Mouse (Mus musculus): Measurements from ENCODE around the gene Ten1. TPM values are rescaled to one million over a fixed set of nuclear protein-coding genes. Genes with fewer than 3 reads are reported as not detected.

Gene Ten1
- polyA plus RNA-seq, 1 experiment from 2014 or later, result 81.6 TPM

DNA sequence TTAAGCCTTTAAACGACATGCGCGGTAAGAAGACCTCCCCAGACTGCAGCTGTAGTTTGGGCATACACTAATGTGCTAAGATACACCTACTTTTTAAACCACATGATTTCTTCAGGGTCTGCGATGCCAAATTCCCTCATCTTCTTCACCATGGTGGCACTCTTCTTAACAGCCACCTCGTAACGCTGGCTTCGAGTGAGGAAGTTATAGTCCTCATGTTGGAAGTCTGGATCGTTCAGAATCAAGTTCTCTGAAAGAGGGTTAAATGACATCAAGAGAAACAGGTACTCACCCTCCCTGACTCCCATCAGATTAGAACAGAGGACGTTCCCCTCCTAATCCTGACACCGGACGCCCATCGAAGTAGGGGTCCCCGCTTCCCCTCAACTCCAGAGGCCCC is 523 bp upstream of the Ten1 start:
- Histone ChIP-seq H3K4me3 (peak overlapping the region; percentile 69), H3K27ac (peak overlapping the region; percentile 95), H3K36me3 (ENCODE audit: poor library complexity, severe bottlenecking) (peaks cover 17% of the 10 kb centered on the region; the same call in 1 of the 2 replicates), H3K9ac (peak overlapping the region; percentile 86), H3K9me3 (replicated peaks) (no peaks in the 10 kb centered on the region), H3K27me3 (no peaks in the 10 kb centered on the region), H3K4me1 (peaks cover 19% of the 10 kb centered on the region), H3K4me2 (peak overlapping the region; percentile 69)
- WGBS, result 25% methylated on average over 13 of the region's 13 CpGs
- ATAC-seq, result no peak

DNA sequence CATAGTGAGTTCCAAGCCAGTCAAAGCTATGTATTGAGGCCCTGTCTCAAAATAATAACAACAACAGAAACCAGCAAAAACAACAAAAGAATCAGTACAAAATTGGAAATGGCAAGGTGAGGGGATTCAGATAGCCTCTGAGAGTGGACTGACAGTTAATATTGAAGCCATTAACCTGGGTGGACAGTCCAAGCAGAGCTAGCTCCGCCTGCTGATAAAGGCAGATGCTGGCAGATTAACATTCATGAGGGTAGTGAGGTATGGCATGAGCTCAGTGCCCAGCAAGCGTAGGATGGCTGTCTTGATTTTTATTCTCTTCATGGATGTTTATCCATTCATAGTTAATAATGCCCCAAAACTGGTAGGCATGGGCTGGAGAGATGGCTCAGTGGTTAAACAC is 2.5 kb downstream of the Ten1 start:
- no peak for ATAC-seq
- Histone ChIP-seq H3K9ac (no peak overlapping the region), H3K27me3 (no peaks in the 10 kb centered on the region), H3K36me3 (ENCODE audit: poor library complexity, severe bottlenecking) (peaks cover 22% of the 10 kb centered on the region), H3K4me2 (no peak overlapping the region), H3K9me3 (replicated peaks) (no peaks in the 10 kb centered on the region; the same call in 1 of the 2 replicates), H3K27ac (no peak overlapping the region), H3K4me3 (no peak overlapping the region), H3K4me1 (peaks cover 19% of the 10 kb centered on the region)
- WGBS, result 81% methylated on average over 2 of the region's 2 CpGs

DNA sequence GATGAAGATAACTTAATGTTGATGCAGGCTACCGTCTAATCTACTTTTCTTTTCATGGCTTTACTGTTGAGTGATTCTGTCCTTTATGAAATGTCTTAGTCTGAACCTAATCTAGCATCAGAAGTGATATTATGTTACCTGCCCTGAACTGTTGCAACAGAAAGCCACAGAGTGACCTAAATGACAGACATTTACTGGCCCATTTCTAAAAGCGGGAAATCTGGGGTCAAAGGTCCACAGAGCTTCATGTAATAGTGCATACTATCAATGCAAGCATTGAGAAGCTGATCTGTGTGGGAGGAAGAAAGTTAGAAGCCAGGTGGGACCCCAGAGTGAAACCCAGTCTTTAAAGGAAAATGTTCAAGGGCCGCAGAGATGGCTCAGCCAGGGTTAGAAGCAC is 4.5 kb downstream of the Ten1 start:
- H3K9me3 ChIP-seq (replicated peaks), result no peaks in the 10 kb centered on the region; the same call in 1 of the 2 replicates
- ATAC-seq, result no peak
- no peak overlapping the region for H3K27ac ChIP-seq

DNA sequence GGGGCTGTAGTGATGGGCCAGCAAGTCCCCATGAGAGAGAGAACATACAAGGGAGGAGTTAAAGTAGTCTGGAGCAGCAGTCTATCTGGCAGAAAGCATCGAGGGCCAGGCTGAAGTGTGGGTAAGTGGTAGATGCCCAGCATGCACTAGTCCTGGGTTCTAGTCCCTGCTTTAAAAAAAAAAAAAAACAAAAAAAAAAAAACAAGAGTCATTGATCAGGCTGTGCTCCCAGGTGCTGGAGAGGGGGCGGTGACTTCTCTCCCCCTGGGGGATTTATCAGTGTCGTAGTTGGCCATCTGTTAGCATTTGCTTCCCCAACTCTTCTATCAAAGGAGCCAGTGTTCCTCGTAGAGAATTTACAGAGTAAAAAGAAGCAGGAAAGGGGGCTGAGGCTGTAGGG is 8.0 kb downstream of the Ten1 start:
- Histone ChIP-seq H3K4me1 (no peaks in the 10 kb centered on the region), H3K9ac (no peak overlapping the region), H3K4me3 (no peak overlapping the region), H3K36me3 (ENCODE audit: poor library complexity, severe bottlenecking) (peaks cover 33% of the 10 kb centered on the region), H3K9me3 (replicated peaks) (no peaks in the 10 kb centered on the region; the same call in 1 of the 2 replicates), H3K27me3 (no peaks in the 10 kb centered on the region), H3K4me2 (no peak overlapping the region), H3K27ac (no peak overlapping the region)
- 88% methylated on average over 4 of the region's 4 CpGs for WGBS
- ATAC-seq, result no peak

More for the DNA sequence above, 4.5 kb downstream of the Ten1 start:
- Histone ChIP-seq H3K4me2 (no peak overlapping the region), H3K9ac (no peak overlapping the region), H3K36me3 (ENCODE audit: poor library complexity, severe bottlenecking) (peaks cover 31% of the 10 kb centered on the region), H3K27me3 (no peaks in the 10 kb centered on the region), H3K4me3 (no peak overlapping the region), H3K4me1 (peaks cover 6% of the 10 kb centered on the region)
- WGBS, result 90% methylated on average over 3 of the region's 3 CpGs

DNA sequence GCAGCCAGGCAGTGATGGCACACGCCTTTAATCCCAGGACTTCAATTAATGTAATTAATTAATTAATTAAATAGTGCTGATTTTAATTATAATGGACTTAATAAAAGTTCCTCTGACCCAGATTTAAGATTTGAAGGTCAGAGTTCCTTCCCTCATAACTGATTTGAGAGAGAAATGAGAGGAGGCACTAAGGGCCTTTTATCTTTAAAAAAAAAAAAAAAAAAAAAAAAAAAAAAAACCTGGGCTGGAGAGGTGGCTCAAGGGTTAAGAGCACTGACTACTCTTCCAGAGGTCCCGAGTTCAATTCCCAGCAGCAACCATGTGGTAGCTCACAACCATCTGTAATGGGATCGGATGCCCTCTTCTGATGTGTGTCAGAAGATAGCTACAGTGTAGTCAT is 10.0 kb downstream of the Ten1 start:
- no peak overlapping the region for H3K9ac ChIP-seq
- H3K4me1 ChIP-seq, result no peaks in the 10 kb centered on the region
- H3K36me3 ChIP-seq (ENCODE audit: poor library complexity, severe bottlenecking), result peaks cover 34% of the 10 kb centered on the region
- no peaks in the 10 kb centered on the region for H3K9me3 ChIP-seq (replicated peaks)
- 96% methylated on average over 3 of the region's 3 CpGs for WGBS
- H3K27ac ChIP-seq, result no peak overlapping the region
- H3K4me2 ChIP-seq, result no peak overlapping the region
- no peaks in the 10 kb centered on the region for H3K27me3 ChIP-seq
- H3K4me3 ChIP-seq, result no peak overlapping the region
- ATAC-seq, result no peak

DNA sequence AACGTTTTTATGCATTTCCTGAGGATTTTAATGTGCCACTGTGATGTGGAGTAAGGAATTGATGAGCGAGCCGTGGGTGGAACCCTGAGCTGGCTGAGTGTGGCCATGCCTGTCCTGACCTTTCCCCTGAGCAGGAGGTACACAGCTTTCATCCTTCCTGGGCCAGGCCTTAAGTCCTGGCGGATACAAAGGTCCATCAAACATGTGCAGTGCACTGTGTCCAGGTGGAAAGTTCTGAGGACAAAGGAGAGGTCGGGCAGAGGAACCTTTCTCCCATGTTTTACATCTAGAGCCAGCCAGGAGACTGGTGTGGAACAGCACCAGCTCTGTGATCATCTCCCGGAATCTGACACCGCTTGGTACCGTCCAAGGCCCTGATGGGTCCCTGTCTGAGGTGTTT is 10.6 kb downstream of the Ten1 start:
- Histone ChIP-seq H3K27ac (no peak overlapping the region), H3K9me3 (replicated peaks) (no peaks in the 10 kb centered on the region), H3K4me3 (no peak overlapping the region), H3K36me3 (ENCODE audit: poor library complexity, severe bottlenecking) (peaks cover 34% of the 10 kb centered on the region), H3K4me1 (no peaks in the 10 kb centered on the region), H3K9ac (no peak overlapping the region), H3K4me2 (no peak overlapping the region), H3K27me3 (no peaks in the 10 kb centered on the region)
- ATAC-seq, result no peak
- WGBS, result 83% methylated on average over 8 of the region's 8 CpGs

DNA sequence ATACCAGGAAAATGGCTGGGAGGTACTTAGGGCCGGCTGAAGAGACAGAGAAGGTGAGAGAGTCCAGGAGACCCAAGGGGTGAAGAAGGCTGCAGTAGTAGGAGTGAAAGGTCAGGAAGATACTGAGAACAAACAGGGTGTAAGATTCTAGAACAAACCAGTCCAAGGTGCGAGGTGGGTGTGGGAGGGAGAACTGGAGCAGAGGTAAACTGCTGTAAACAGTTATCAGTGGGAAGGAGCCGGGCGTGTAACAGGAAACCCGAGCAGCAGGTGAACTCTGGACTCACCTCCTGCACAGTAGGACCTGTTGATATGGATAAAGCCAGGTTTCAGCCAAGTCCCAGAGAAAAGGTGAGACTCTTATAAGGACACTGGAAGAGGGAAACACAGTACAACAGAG is 12.0 kb downstream of the Ten1 start:
- ATAC-seq, result no peak
- H3K27me3 ChIP-seq, result no peaks in the 10 kb centered on the region
- 74% methylated on average over 5 of the region's 5 CpGs for WGBS
- no peak overlapping the region for H3K4me2 ChIP-seq
- H3K4me1 ChIP-seq, result no peaks in the 10 kb centered on the region
- no peak overlapping the region for H3K27ac ChIP-seq
- H3K9me3 ChIP-seq (replicated peaks), result no peaks in the 10 kb centered on the region
- H3K4me3 ChIP-seq, result no peak overlapping the region
- H3K9ac ChIP-seq, result no peak overlapping the region
- H3K36me3 ChIP-seq (ENCODE audit: poor library complexity, severe bottlenecking), result peaks cover 24% of the 10 kb centered on the region

DNA sequence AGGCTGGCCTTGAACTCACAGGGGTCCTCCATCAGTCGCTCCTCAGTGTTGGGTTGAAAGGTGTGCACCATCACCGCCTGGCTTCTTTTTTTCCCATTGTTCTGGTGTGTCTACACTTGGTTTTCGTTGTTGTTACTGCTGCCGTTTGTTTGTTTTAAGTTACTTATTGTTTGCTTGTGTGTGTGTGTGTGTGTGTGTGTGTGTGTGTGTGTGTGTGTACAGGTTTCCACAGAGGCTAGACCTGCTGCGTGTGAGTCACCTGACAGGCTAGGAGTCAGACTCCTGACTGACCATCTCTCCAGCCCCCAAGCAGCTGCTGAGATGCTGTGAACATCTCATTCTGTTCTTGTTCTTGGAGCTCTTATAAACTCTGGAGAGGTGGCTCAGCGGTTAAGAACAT is 14.2 kb downstream of the Ten1 start:
- Histone ChIP-seq H3K9ac (no peak overlapping the region), H3K27ac (no peak overlapping the region), H3K36me3 (ENCODE audit: poor library complexity, severe bottlenecking) (peaks cover 5% of the 10 kb centered on the region; the same call in 1 of the 2 replicates), H3K9me3 (replicated peaks) (no peaks in the 10 kb centered on the region), H3K27me3 (no peaks in the 10 kb centered on the region), H3K4me2 (no peak overlapping the region), H3K4me3 (no peak overlapping the region), H3K4me1 (no peaks in the 10 kb centered on the region)
- 95% methylated on average over 6 of the region's 6 CpGs for WGBS
- no peak for ATAC-seq

DNA sequence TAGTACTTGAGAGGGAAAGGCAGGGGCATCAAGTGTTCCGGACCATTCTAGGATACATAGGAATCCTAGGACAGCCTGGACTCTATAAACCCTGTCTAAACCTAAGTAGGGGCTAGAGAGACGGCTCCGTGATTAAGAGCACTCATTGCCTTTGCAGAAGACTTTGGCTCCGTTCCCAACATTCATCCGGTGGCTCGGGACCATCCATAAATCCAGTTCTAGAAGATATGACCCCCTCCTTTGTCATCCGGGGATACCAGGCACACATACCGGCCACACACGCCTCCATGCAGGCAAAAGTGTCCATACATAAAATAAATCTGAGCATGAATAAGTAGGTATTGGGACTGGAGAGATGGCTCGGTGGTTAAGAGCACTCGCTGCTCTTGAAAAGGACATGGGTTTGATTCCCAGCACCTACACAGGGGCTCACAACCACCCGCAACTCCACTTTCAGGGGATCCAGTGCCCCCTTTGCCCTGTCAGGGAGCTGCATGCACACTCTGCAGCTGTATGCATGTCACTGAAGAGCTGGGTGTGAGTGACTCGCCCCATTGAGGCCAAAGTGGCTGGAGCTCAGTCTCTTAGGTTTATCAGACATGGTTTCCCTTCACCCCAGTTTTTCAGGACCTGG is 15.3 kb downstream of the Ten1 start:
- Histone ChIP-seq H3K9ac (no peak overlapping the region), H3K4me3 (no peak overlapping the region), H3K4me2 (no peak overlapping the region), H3K36me3 (ENCODE audit: poor library complexity, severe bottlenecking) (peaks cover 5% of the 10 kb centered on the region; the same call in 1 of the 2 replicates), H3K9me3 (replicated peaks) (no peaks in the 10 kb centered on the region), H3K4me1 (peaks cover 8% of the 10 kb centered on the region), H3K27me3 (no peaks in the 10 kb centered on the region), H3K27ac (no peak overlapping the region)
- no peak for ATAC-seq
- 92% methylated on average over 13 of the region's 13 CpGs for WGBS

DNA sequence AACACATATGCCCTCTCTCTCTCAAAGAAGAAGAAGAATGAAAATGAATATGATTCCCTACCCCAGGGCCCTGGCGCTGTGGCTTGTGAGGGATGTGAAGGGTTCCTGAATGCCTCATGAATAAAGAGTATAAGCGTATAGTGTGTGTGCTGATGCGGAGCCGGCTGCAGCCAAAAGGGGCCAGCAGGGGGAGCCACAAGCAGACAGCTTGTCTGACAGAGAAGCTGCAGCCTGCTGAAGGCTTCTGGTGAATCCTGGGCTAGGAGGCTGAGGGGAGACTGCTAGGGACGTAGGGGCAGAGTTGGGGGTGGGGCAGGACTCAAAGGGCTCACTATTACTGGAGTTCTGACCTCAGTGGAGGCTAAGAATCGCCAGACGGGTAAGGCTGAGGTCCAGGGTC is 16.5 kb downstream of the Ten1 start:
- peaks cover 5% of the 10 kb centered on the region; the same call in 1 of the 2 replicates for H3K36me3 ChIP-seq (ENCODE audit: poor library complexity, severe bottlenecking)
- 81% methylated on average over 7 of the region's 7 CpGs for WGBS
- H3K4me3 ChIP-seq, result no peak overlapping the region
- no peak overlapping the region for H3K9ac ChIP-seq
- H3K4me1 ChIP-seq, result peaks cover 18% of the 10 kb centered on the region
- no peak for ATAC-seq
- no peaks in the 10 kb centered on the region for H3K27me3 ChIP-seq
- no peak overlapping the region for H3K27ac ChIP-seq
- no peaks in the 10 kb centered on the region for H3K9me3 ChIP-seq (replicated peaks)
- no peak overlapping the region for H3K4me2 ChIP-seq

DNA sequence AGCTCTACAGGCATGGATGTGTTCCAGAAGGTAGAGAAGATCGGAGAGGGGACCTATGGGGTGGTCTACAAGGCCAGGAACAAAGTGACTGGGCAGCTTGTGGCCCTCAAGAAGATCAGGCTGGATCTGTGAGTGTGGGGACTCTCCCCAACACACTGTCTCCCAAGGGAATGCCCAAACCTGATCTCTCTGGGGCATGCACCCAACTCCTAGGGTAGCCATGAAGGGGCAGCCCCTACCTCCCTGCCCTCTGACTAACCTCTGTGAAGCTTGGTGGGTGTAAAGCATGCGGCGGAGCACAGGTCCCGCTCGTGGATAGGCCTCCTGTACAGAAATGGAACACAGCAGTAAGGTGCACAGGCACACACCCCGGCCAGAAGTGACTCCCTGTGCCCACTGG is 17.3 kb downstream of the Ten1 start:
- no peak overlapping the region for H3K27ac ChIP-seq
- peaks cover 5% of the 10 kb centered on the region; the same call in 1 of the 2 replicates for H3K36me3 ChIP-seq (ENCODE audit: poor library complexity, severe bottlenecking)
- H3K9me3 ChIP-seq (replicated peaks), result no peaks in the 10 kb centered on the region
- H3K4me1 ChIP-seq, result peaks cover 18% of the 10 kb centered on the region
- no peak for ATAC-seq
- no peak overlapping the region for H3K9ac ChIP-seq
- H3K4me2 ChIP-seq, result no peak overlapping the region
- 85% methylated on average over 6 of the region's 6 CpGs for WGBS
- peaks cover 6% of the 10 kb centered on the region for H3K27me3 ChIP-seq
- H3K4me3 ChIP-seq, result no peak overlapping the region

DNA sequence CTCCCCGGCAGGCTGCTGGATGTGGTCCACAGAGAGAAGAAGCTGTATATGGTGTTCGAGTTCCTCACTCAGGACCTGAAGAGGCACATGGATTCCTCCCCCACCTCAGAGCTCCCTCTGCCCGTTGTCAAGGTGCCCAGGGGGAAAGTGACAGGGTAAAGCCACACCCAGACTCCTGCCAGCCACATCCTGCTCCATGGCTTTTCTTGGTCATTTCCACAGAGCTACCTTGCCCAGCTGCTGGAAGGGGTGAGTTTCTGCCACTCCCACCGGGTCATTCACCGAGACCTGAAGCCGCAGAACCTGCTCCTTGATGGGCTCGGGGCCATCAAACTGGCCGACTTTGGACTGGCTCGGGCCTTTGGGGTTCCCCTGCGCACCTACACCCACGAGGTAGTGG is 17.9 kb downstream of the Ten1 start:
- peaks cover 11% of the 10 kb centered on the region for H3K27me3 ChIP-seq
- H3K9ac ChIP-seq, result no peak overlapping the region
- peaks cover 18% of the 10 kb centered on the region for H3K4me1 ChIP-seq
- H3K9me3 ChIP-seq (replicated peaks), result 0 out of 2 replicates have a peak, but pooled peaks cover 2% of the 10 kb centered on the region
- H3K4me3 ChIP-seq, result no peak overlapping the region
- no peak overlapping the region for H3K27ac ChIP-seq
- no peak overlapping the region for H3K4me2 ChIP-seq
- H3K36me3 ChIP-seq (ENCODE audit: poor library complexity, severe bottlenecking), result peaks cover 5% of the 10 kb centered on the region; the same call in 1 of the 2 replicates
- ATAC-seq, result no peak
- 87% methylated on average over 11 of the region's 11 CpGs for whole genome bisulfite sequencing

DNA sequence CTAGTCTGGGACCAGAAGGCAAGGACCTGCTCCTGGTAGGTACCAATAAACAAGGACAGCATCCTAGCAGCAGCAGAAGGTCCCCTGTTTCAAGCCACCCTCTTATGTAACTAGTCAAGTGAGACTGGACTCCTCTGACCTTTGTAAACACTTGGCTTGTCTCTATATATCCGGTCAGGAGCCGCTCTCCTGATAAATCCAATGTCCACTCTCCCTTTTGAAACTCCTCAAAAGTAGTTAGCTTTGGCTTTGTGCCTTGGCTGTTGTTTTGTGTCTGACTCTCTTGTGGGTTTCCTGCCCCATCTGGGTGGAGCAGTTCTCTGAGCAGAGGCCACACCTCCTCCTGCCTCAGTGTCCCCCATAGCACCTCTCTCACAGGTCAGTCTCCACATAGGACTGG is 19.6 kb downstream of the Ten1 start:
- H3K4me3 ChIP-seq, result no peak overlapping the region
- H3K4me2 ChIP-seq, result no peak overlapping the region
- no peaks in the 10 kb centered on the region for H3K36me3 ChIP-seq (ENCODE audit: poor library complexity, severe bottlenecking)
- peaks cover 29% of the 10 kb centered on the region for H3K27me3 ChIP-seq
- 94% methylated on average over 2 of the region's 2 CpGs for WGBS
- H3K9me3 ChIP-seq (replicated peaks), result 0 out of 2 replicates have a peak, but pooled peaks cover 3% of the 10 kb centered on the region
- ATAC-seq, result no peak
- peaks cover 30% of the 10 kb centered on the region for H3K4me1 ChIP-seq
- H3K9ac ChIP-seq, result peak overlapping the region; percentile 14; the same call in 1 of the 2 replicates
- peak overlapping the region; percentile 75 for H3K27ac ChIP-seq
